Mouse (Mus musculus): ENCODE results near the gene Csnk1g1.

DNA sequence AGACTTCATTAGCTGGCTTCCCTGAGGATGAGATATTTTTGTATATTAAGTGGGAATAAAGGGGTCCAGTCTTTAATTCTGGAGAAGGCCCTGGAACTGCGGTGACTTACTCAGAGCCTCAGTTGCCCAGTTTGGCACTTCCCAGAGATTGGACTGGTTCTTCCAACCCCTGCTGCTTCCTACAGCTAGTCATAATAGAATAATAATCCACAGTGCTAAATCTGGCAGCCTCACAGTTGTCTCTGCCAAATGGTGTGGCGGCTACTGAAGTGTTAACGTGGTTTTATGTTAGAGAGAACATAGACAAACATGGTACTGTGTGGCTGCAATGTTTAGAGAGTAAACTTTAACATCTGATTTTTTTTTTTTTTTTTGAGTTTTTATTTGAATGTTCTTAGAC, 152.9 kb downstream of the Csnk1g1 start:
- TF ChIP-seq CTCF (IDR thresholded peaks at IDR 0.05) (no peak), EP300 (IDR thresholded peaks at IDR 0.05) (no peak)

All from lung, postnatal 0 days (tissue).